Mouse (Mus musculus) limb, embryonic 11.5 days (tissue): ENCODE measurements around the gene Acvr1. TPM values are rescaled to one million over a fixed set of nuclear protein-coding genes. Genes with fewer than 3 reads are reported as not detected.

ENCODE experiments used
- ATAC-seq: fragments of 200-750 bp; cut with Nextera tagmentation; 2 replicates; pipeline ENCODE4 v1.8.0; 2017; ENCODE audit warnings: low read depth; ENCODE audit not compliant: insufficient number of reproducible peaks, low FRiP score, low TSS enrichment
- DNase-seq: peaks from one replicate; pipeline ENCODE4 v3.0.0-alpha.2; 2015; ENCODE audit warnings: low spot score
- H3K27ac ChIP-seq: fragments of 300-500 bp; sonication (generic); replicated peaks from 2 replicates; pipeline ENCODE4 v1.5.1; 2014; ENCODE audit warnings: low read depth, mild to moderate bottlenecking, low read length
- H3K27me3 ChIP-seq: fragments of 300-500 bp; sonication (generic); 2 replicates; pipeline ENCODE4 v1.6.1; 2014; ENCODE audit warnings: mild to moderate bottlenecking, low read length, mixed read lengths; ENCODE audit not compliant: control insufficient read depth, insufficient read depth
- H3K36me3 ChIP-seq: fragments of 300-500 bp; sonication (generic); 2 replicates; pipeline ENCODE4 v1.6.1; 2014; ENCODE audit warnings: mild to moderate bottlenecking, low read length, moderate library complexity, mixed read lengths; ENCODE audit not compliant: control insufficient read depth, insufficient read depth
- H3K4me1 ChIP-seq: fragments of 300-500 bp; sonication (generic); 2 replicates; pipeline ENCODE4 v1.6.1; 2014; ENCODE audit warnings: low read length, mixed read lengths; ENCODE audit not compliant: control insufficient read depth, insufficient read depth
- H3K4me2 ChIP-seq: fragments of 300-500 bp; sonication (generic); 2 replicates; pipeline ENCODE4 v1.6.1; 2014; ENCODE audit warnings: low read depth, mild to moderate bottlenecking, moderate library complexity; ENCODE audit not compliant: severe bottlenecking
- H3K4me3 ChIP-seq: fragments of 300-500 bp; sonication (generic); 2 replicates; pipeline ENCODE4 v1.5.1; 2014; ENCODE audit warnings: low read depth, low read length
- H3K9ac ChIP-seq: fragments of 300-500 bp; sonication (generic); 2 replicates; pipeline ENCODE4 v1.6.1; 2014; ENCODE audit warnings: mild to moderate bottlenecking, low read length
- H3K9me3 ChIP-seq: fragments of 300-500 bp; sonication (generic); 2 replicates; pipeline ENCODE4 v1.6.1; 2016; ENCODE audit warnings: low read length; ENCODE audit not compliant: control insufficient read depth
- WGBS: fragments of 180-500 bp; shearing (Covaris S2); extraction: QIAGEN DNeasy Blood & Tissue Kit; methylation state at CpG from one replicate; pipeline ENCODE4 v1.1.7; 2014; 5-methylcytosine and 5-hydroxymethylcytosine counted together
- polyA plus RNA-seq: library from polyadenylated mRNA; unstranded; fragments of >200 nt; fragmentation: Nextera tagmentation; extraction: Ambion mirVana; gene quantifications from 2 replicates; pipeline ENCODE4 v1.2.1, GENCODE M21; 2014

Gene Acvr1
- polyA plus RNA-seq, 1 experiment from 2014 or later: 5.8 TPM

GRCm38 (mm10) chr2:58567866-58568719 lies 1.1 kb upstream of the Acvr1 start:
- no peak for ATAC-seq
- 14% methylated on average over 12 of the region's 12 CpGs for WGBS

GRCm38 (mm10) chr2:58566410-58567065 lies 419 bp downstream of the Acvr1 start:
- ATAC-seq (peak; percentile 36; the same call in 1 of the 2 replicates), DNase-seq (peak; percentile 75)
- peak overlapping the region; percentile 94 for H3K27ac ChIP-seq
- peaks cover 20% of the 10 kb centered on the region for H3K4me1 ChIP-seq
- WGBS: 0% methylated on average over 64 of the region's 78 CpGs
- peak overlapping the region; percentile 92 for H3K9ac ChIP-seq
- H3K27me3 ChIP-seq: no peaks in the 10 kb centered on the region
- no peaks in the 10 kb centered on the region for H3K36me3 ChIP-seq
- peak overlapping the region; percentile 67 for H3K4me2 ChIP-seq
- H3K4me3 ChIP-seq: peak overlapping the region; percentile 86
- no peaks in the 10 kb centered on the region for H3K9me3 ChIP-seq

More at GRCm38 (mm10) chr2:58567866-58568719, 1.1 kb upstream of the Acvr1 start:
- Histone ChIP-seq H3K27me3 (no peaks in the 10 kb centered on the region), H3K4me1 (peaks cover 17% of the 10 kb centered on the region), H3K9me3 (no peaks in the 10 kb centered on the region), H3K4me3 (peak overlapping the region; percentile 86), H3K27ac (no peak overlapping the region; the same call in 1 of the 2 replicates), H3K36me3 (no peaks in the 10 kb centered on the region), H3K4me2 (peak overlapping the region; percentile 60), H3K9ac (peak overlapping the region; percentile 92)
- peak; percentile 30 for DNase-seq

- DNase-seq: no peak
- H3K27ac ChIP-seq: peak overlapping the region; percentile 94; the same call in 1 of the 2 replicates
- H3K4me2 ChIP-seq: peak overlapping the region; percentile 67
- peaks cover 20% of the 10 kb centered on the region for H3K4me1 ChIP-seq
- peak overlapping the region; percentile 92 for H3K9ac ChIP-seq
- no peak for ATAC-seq
- H3K27me3 ChIP-seq: no peaks in the 10 kb centered on the region
- H3K9me3 ChIP-seq: no peaks in the 10 kb centered on the region
- H3K36me3 ChIP-seq: no peaks in the 10 kb centered on the region
- peak overlapping the region; percentile 86 for H3K4me3 ChIP-seq
- WGBS: 3% methylated on average over 6 of the region's 6 CpGs
These were observed 928 bp downstream of the Acvr1 start for GRCm38 (mm10) chr2:58566049-58566409.

GRCm38 (mm10) chr2:58565267-58565666 lies 1.7 kb downstream of the Acvr1 start:
- Histone ChIP-seq H3K4me1 (peaks cover 20% of the 10 kb centered on the region), H3K9me3 (no peaks in the 10 kb centered on the region), H3K9ac (no peak overlapping the region), H3K4me2 (peak overlapping the region; percentile 67; the same call in 1 of the 2 replicates), H3K4me3 (no peak overlapping the region), H3K27ac (no peak overlapping the region), H3K27me3 (no peaks in the 10 kb centered on the region), H3K36me3 (no peaks in the 10 kb centered on the region)
- ATAC-seq (no peak), DNase-seq (no peak)
- 80% methylated on average over 6 of the region's 6 CpGs for WGBS

GRCm38 (mm10) chr2:58562137-58562536 lies 4.8 kb downstream of the Acvr1 start:
- Histone ChIP-seq H3K4me2 (no peak overlapping the region), H3K9me3 (no peaks in the 10 kb centered on the region), H3K4me1 (peaks cover 10% of the 10 kb centered on the region), H3K36me3 (no peaks in the 10 kb centered on the region), H3K27me3 (no peaks in the 10 kb centered on the region), H3K4me3 (no peak overlapping the region), H3K27ac (no peak overlapping the region), H3K9ac (no peak overlapping the region)
- WGBS: 73% methylated on average over 4 of the region's 4 CpGs
- DNase-seq (no peak), ATAC-seq (no peak)

GRCm38 (mm10) chr2:58557045-58557845 lies 9.7 kb downstream of the Acvr1 start:
- ATAC-seq (no peak), DNase-seq (no peak)
- Histone ChIP-seq H3K27ac (no peak overlapping the region), H3K9ac (no peak overlapping the region), H3K27me3 (no peaks in the 10 kb centered on the region), H3K4me1 (no peaks in the 10 kb centered on the region), H3K4me2 (no peak overlapping the region), H3K9me3 (no peaks in the 10 kb centered on the region), H3K4me3 (no peak overlapping the region), H3K36me3 (no peaks in the 10 kb centered on the region)
- 75% methylated on average over 9 of the region's 9 CpGs for WGBS

- Histone ChIP-seq H3K27ac (no peak overlapping the region), H3K4me2 (no peak overlapping the region), H3K4me1 (peaks cover 8% of the 10 kb centered on the region; the same call in 1 of the 2 replicates), H3K9me3 (no peaks in the 10 kb centered on the region), H3K9ac (no peak overlapping the region), H3K4me3 (no peak overlapping the region), H3K27me3 (no peaks in the 10 kb centered on the region), H3K36me3 (no peaks in the 10 kb centered on the region)
- ATAC-seq: no peak
- WGBS: 46% methylated on average over 3 of the region's 3 CpGs
- no peak for DNase-seq
These were observed 14.7 kb downstream of the Acvr1 start for GRCm38 (mm10) chr2:58552296-58552695.

- no peaks in the 10 kb centered on the region for H3K9me3 ChIP-seq
- no peaks in the 10 kb centered on the region for H3K36me3 ChIP-seq
- H3K4me3 ChIP-seq: no peak overlapping the region
- H3K9ac ChIP-seq: no peak overlapping the region
- ATAC-seq (no peak), DNase-seq (no peak)
- peaks cover 8% of the 10 kb centered on the region; the same call in 1 of the 2 replicates for H3K4me1 ChIP-seq
- H3K27ac ChIP-seq: no peak overlapping the region
- no peak overlapping the region for H3K4me2 ChIP-seq
- no peaks in the 10 kb centered on the region for H3K27me3 ChIP-seq
- 25% methylated on average over 6 of the region's 6 CpGs for WGBS
These were observed 15.1 kb downstream of the Acvr1 start for GRCm38 (mm10) chr2:58551866-58552265.
